12 mouse cellular contexts compared by ENCODE assay signal in genomic region chr8:84771000-84771687, GRCm38 (mm10). TPM values are rescaled to one million over a fixed set of nuclear protein-coding genes. Genes with fewer than 3 reads are reported as not detected.
DNase-seq lines count a peak whose midpoint lies in the region; ATAC-seq lines count a peak whose summit lies in the region.
"Had no signal": no experiment of that assay in that cellular context is flagged by ENCODE, and none has a peak within 500 bp of the region (broad histone marks: within the 10 kb centered on the region; RNA-seq: fewer than 3 reads in every experiment).

No protein-coding gene starts in this region.

- no peak for ATAC-seq in kidney, embryonic 15.5 days (replicated peaks; ENCODE audit: low FRiP score)
- no peak for ATAC-seq in embryonic facial prominence, embryonic 14.5 days (ENCODE audit: low read depth)
- no peak for ATAC-seq in limb, embryonic 13.5 days (ENCODE audit: low FRiP score, low read depth)
- ATAC-seq in megakaryocyte-erythroid progenitor cell, adult 5-6 weeks (replicated peaks; ENCODE audit: low FRiP score, low TSS enrichment, poor library complexity, severe bottlenecking): no peak
- ATAC-seq: activated CD4-positive, CD25-positive, alpha-beta regulatory T cell, adult 4 months had no signal

- H3K4me2 ChIP-seq in kidney, embryonic 15.5 days: peak overlapping the region; percentile 51; the same call in 1 of the 2 replicates
- H3K4me2 ChIP-seq in embryonic facial prominence, embryonic 14.5 days (ENCODE audit: low read depth, low read length): peak overlapping the region; percentile 60
- H3K4me2 ChIP-seq in limb, embryonic 13.5 days (replicated peaks): peak overlapping the region; percentile 68

- H3K36me3 ChIP-seq in kidney, embryonic 15.5 days: 0 out of 2 replicates have a peak, but pooled peaks cover 6% of the 10 kb centered on the region
- H3K36me3 ChIP-seq in embryonic facial prominence, embryonic 14.5 days (ENCODE audit: control insufficient read depth, insufficient read depth, low read length): peaks cover 51% of the 10 kb centered on the region
- H3K36me3 ChIP-seq in limb, embryonic 13.5 days: peaks cover 57% of the 10 kb centered on the region
- H3K36me3 ChIP-seq: neural tube, embryonic 12.5 days had no signal

- DNase-seq in kidney, postnatal 10 days: no peak
- DNase-seq in Muller cell, postnatal 12 days (ENCODE audit: inconsistent ontology term): peak; percentile 36
- DNase-seq in embryonic facial prominence, embryonic 14.5 days (ENCODE audit: low spot score): no peak
- DNase-seq in testis, postnatal 14 days (ENCODE audit: low spot score): no peak
- no peak for DNase-seq in MN1 (ENCODE audit: low spot score)
- DNase-seq: heart, adult 18-20 months; lung, postnatal 14 days had no signal

- peaks cover 96% of the 10 kb centered on the region for H3K27me3 ChIP-seq in kidney, embryonic 15.5 days
- H3K27me3 ChIP-seq in embryonic facial prominence, embryonic 14.5 days (replicated peaks; ENCODE audit: control insufficient read depth, insufficient read depth, low read length): peaks cover 26% of the 10 kb centered on the region
- peaks cover 34% of the 10 kb centered on the region for H3K27me3 ChIP-seq in limb, embryonic 13.5 days

- H3K4me1 ChIP-seq in kidney, embryonic 15.5 days: peaks cover 62% of the 10 kb centered on the region
- peaks cover 50% of the 10 kb centered on the region for H3K4me1 ChIP-seq in embryonic facial prominence, embryonic 14.5 days (ENCODE audit: control insufficient read depth, insufficient read depth, low read length)
- H3K4me1 ChIP-seq in limb, embryonic 13.5 days: peaks cover 70% of the 10 kb centered on the region

- H3K27ac ChIP-seq in kidney, embryonic 15.5 days: 0 out of 2 replicates have a peak overlapping the region, but pooled peaks have one; percentile 58
- H3K27ac ChIP-seq in embryonic facial prominence, embryonic 14.5 days (replicated peaks; ENCODE audit: low read depth, low read length): peak overlapping the region; percentile 55; the same call in 1 of the 2 replicates
- peak overlapping the region; percentile 39 for H3K27ac ChIP-seq in limb, embryonic 13.5 days
- H3K27ac ChIP-seq: neural tube, embryonic 12.5 days had no signal

- WGBS in kidney, embryonic 15.5 days: 34% methylated on average over 5 of the region's 5 CpGs
- 40% methylated on average over 5 of the region's 5 CpGs for WGBS in embryonic facial prominence, embryonic 14.5 days
- 29% methylated on average over 5 of the region's 5 CpGs for WGBS in limb, embryonic 13.5 days

- no peaks in the 10 kb centered on the region for H3K9me3 ChIP-seq in kidney, embryonic 15.5 days (replicated peaks)
- H3K9me3 ChIP-seq in embryonic facial prominence, embryonic 14.5 days (ENCODE audit: control insufficient read depth, low read length): no peaks in the 10 kb centered on the region
- H3K9me3 ChIP-seq in limb, embryonic 13.5 days: no peaks in the 10 kb centered on the region
- H3K9me3 ChIP-seq: neural tube, embryonic 12.5 days had no signal

- no peak overlapping the region for H3K9ac ChIP-seq in kidney, embryonic 15.5 days
- peak overlapping the region; percentile 22; the same call in 1 of the 2 replicates for H3K9ac ChIP-seq in embryonic facial prominence, embryonic 14.5 days (ENCODE audit: low read depth, low read length)
- H3K9ac ChIP-seq in limb, embryonic 13.5 days: peak overlapping the region; percentile 61; the same call in 1 of the 2 replicates

- H3K4me3 ChIP-seq in kidney, embryonic 15.5 days (replicated peaks): peak overlapping the region; percentile 16
- H3K4me3 ChIP-seq in embryonic facial prominence, embryonic 14.5 days (ENCODE audit: low read depth, low read length): peak overlapping the region; percentile 23; the same call in 1 of the 2 replicates
- H3K4me3 ChIP-seq in limb, embryonic 13.5 days: peak overlapping the region; percentile 43
- H3K4me3 ChIP-seq: neural tube, embryonic 12.5 days had no signal

RNA-seq across cellular contexts. Expression of gene Nfix, which starts 29.0 kb away (rescaled TPM):
- polyA plus RNA-seq in kidney, embryonic 15.5 days (2015; fragmentation: Nextera tagmentation; extraction: Ambion mirVana): 14.2 and 15.5 TPM in 2 replicates
- 64.0 and 67.4 TPM in 2 replicates for polyA plus RNA-seq in embryonic facial prominence, embryonic 14.5 days (2014; fragmentation: Nextera tagmentation; extraction: Ambion mirVana)
- polyA plus RNA-seq in limb, embryonic 13.5 days (2015; fragmentation: Nextera tagmentation; extraction: Ambion mirVana): 46.9 and 48.0 TPM in 2 replicates
- total RNA-seq in megakaryocyte-erythroid progenitor cell, adult 5-6 weeks (2014; fragmentation: Nextera tagmentation): 73.4 and 79.7 TPM in 2 replicates
- total RNA-seq in megakaryocyte-erythroid progenitor cell, adult 5-6 weeks (2017): 13.3 and 26.0 TPM in 2 replicates

RNA-seq across cellular contexts. Expression of gene G430095P16Rik, which starts 48.3 kb away (rescaled TPM):
- polyA plus RNA-seq in kidney, embryonic 15.5 days (2015; fragmentation: Nextera tagmentation; extraction: Ambion mirVana): 1.9 and 2.3 TPM in 2 replicates
- polyA plus RNA-seq in embryonic facial prominence, embryonic 14.5 days (2014; fragmentation: Nextera tagmentation; extraction: Ambion mirVana): 2.0 and 2.7 TPM in 2 replicates
- 7.1 and 9.8 TPM in 2 replicates for polyA plus RNA-seq in limb, embryonic 13.5 days (2015; fragmentation: Nextera tagmentation; extraction: Ambion mirVana)
- 25.7 and 28.1 TPM in 2 replicates for total RNA-seq in megakaryocyte-erythroid progenitor cell, adult 5-6 weeks (2014; fragmentation: Nextera tagmentation)
- 8.2 and 11.4 TPM in 2 replicates for total RNA-seq in megakaryocyte-erythroid progenitor cell, adult 5-6 weeks (2017)

RNA-seq across cellular contexts. Expression of gene Dand5, which starts 51.5 kb away (rescaled TPM):
- 6.3 and 7.0 TPM in 2 replicates for polyA plus RNA-seq in kidney, embryonic 15.5 days (2015; fragmentation: Nextera tagmentation; extraction: Ambion mirVana)
- 5.8 and 6.8 TPM in 2 replicates for polyA plus RNA-seq in embryonic facial prominence, embryonic 14.5 days (2014; fragmentation: Nextera tagmentation; extraction: Ambion mirVana)
- 6.3 TPM in 2 replicates for polyA plus RNA-seq in limb, embryonic 13.5 days (2015; fragmentation: Nextera tagmentation; extraction: Ambion mirVana)
- 4.7 TPM in 2 replicates for total RNA-seq in megakaryocyte-erythroid progenitor cell, adult 5-6 weeks (2014; fragmentation: Nextera tagmentation)
- total RNA-seq in megakaryocyte-erythroid progenitor cell, adult 5-6 weeks (2017): 3.5 and 3.7 TPM in 2 replicates
